Mouse (Mus musculus) natural killer cell, adult 2 months (primary cell): ENCODE measurements at regions not wholly inside any gene's neighbourhood (a gene's known extent, or its start where the extent isn't known, plus 50 kb on each side); places are given as distances from the start of the nearest gene placed in this dataset.
A peak's percentile ranks its signal among the peaks of the same experiment; 100 is the strongest.

Source experiments
- DNase-seq, 2 experiments: peaks; one replicate each; pipeline ENCODE4 v3.0.0; 2022; ENCODE audit warnings: low spot score in 2 of 2

DNA sequence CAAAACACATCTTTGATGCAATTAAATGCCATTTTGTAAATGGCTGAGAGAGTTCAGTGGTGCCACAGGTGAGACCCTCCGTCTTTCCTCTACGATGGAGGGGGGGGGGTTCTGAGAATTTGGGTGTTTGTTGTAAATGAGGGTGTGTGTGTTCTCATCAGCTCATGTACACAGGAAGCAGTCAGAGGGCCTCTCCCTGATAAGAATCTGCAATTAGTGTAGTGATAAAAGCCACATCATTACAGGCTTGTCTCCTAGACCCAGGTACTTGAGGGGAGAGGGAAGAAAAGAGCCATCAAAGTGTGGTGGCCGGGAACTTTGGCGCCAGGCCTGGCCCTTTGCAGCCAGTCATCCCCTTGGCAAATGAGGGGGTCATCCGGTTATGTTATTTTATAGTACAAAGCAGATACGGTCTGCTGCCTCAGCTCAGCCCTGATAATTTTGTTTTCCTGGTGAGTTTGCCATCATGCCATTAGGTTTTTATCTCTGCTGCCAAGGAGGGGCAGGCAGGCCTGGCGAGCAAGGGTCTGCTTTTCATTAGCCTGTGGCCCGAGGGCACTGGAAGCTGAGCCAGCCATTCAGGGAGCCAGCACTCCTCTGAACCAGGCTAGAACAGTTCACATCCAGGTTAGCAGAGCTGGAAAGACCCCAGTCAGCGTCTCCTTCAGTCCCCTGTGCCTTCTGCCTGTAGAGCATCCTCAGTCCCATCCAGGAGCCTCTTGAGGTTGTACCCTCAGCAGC, 59.7 kb downstream of the H2al1j start:
- DNase-seq, result no peak

DNA sequence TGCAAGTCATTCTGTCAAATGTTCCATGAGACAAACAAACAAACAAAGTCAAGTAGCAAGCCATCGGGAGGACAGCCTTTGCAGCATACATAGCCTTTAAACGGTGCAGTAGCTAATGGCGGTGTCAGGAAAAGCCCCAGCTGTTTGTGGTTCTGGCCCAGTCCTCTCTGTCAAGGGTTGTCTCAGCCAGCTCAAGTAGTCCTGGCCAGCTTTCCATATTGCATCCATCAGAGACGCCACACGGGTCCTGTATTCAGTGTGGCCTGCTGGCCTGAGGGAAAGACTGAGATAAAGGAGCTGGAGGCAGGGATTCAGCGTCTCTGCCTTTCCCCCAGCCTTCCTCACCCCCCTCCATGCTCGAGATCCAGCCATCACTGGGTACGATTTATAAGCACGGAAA, 61.2 kb downstream of the H2al1j start:
- DNase-seq, result no peak

- DNase-seq, result no peak
Observed at GRCm38 (mm10) chrX:11400406-11400805, 72.8 kb downstream of the H2al1j start.

DNA sequence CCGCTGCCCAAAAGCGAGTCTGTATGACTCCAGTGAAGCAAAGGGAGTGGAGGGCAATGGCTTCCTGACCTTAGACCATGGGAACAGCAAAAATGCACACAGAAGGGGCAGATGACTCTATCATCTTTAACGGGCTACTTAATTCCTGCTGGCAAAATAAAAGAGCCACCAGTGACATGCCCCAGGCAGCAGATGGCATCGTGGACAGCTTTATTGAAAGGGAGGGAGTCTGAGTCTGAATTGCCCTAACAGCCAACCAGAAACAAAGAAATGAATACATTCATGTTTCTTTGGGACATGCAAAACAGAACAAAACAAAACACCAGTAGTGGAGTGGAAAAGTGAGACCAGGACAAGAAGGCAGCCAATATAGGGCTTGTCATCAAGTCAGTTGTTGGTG, 76.7 kb downstream of the H2al1j start:
- no peak for DNase-seq

DNA sequence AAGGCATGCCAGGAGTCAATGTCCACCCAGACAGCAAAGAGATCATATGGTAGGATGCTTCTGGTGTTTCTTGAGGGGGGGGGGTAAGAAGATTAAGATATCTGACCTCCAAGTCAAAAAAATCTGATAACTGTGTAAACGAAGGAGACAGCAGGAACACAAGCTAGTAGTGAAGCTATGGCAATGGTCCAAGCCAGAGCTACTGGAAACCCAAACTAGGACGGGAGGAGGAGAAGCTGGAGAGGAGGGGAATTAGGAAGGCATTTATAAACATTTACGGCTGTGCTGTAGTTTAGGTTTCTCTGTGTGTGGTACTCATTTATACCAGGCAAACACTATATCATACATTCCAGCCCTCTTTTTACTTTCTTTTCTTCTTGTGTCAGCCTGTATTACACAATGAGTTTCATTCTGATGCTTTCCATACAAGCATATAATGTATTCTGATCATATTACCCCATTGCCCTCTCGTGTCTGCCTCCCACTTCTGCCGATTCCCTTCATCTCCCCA, 84.7 kb downstream of the H2al1j start:
- no peak for DNase-seq

GRCm38 (mm10) chrX:11415662-11416061, 88.0 kb downstream of the H2al1j start:
- DNase-seq, result no peak

DNA sequence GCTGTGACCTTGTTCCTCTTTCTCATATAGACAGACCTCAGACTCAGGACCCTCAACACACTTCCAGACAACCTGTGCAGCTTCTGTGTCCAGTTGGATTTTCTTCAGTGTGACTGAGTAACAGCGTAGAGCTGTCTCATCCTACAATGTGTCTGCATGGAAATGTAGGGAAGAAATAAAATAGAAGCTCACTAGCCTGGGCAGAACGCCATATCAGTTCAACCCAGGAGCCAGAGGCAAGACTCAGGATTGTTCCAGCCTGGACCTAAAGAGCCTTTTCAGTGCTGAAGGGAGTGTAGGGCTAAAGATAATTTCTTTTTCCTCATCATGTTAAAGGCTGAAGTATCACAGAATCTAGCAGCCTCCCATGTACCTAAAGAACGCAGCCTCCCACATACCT, 88.9 kb downstream of the H2al1j start:
- DNase-seq, result no peak

DNA sequence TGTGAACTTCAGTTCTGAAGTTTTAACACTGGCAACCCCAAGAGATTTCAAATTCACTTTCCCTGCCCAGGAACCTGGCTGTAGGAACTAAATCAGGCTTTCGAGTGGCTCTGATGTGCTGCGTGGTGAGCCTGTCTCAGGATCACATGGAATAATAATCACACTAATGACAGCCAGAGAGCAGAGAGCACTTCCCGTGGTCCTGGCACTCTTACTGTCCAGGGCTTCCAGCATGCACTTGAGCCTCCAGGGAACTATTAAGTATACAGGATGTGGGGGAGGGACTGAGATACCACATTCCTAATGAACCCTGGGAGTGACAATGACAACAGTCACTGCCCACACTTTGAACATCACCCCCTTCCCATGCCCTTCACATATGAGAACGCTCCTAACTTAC, 90.2 kb downstream of the H2al1j start:
- DNase-seq, result no peak

DNA sequence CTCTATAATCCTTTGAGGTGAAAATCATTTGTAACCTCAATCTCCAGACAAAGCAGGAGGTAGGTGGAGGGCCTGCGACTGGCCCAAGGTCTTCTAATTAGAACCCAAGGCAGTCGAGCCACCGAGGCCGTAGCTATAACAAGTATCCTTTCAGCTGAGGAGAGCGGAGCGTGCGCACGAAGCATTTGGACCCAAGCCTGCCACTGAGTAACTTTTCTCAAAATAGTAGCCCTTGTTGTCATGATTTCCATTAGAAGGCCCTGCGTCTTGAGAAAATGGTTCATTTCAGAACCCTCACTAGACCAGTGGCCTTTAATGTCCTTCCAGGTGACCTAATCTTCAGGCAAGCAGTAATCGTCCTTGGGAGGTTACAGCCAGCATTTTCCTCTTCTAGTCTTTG, 90.6 kb downstream of the H2al1j start:
- DNase-seq, result no peak

DNA sequence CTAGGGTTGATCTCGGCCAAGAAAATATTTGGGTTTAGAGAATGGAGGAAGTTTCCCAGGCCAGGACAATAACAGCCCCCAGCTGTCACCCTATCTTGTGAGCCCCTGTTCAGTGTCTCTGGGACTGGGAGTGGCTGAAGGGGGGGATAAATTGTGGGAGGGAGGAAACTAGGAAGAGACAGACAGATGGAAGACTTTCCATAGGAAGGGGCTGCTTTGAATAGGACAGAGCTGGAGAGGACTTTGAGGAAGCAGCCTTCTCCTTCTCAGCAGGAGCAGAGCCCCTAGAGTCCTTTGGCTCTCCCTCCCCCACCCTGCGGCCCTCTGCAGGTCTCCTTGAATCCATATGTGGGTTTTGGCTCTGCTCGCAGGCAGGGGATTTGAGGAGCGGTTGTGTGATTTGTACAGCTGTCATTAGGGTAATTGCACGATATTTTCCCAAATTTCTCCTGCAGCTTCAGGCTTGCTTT, 91.6 kb downstream of the H2al1j start:
- no peak for DNase-seq

- DNase-seq, result no peak
Observed at GRCm38 (mm10) chrX:11432403-11433004, 104.9 kb downstream of the H2al1j start.

DNA sequence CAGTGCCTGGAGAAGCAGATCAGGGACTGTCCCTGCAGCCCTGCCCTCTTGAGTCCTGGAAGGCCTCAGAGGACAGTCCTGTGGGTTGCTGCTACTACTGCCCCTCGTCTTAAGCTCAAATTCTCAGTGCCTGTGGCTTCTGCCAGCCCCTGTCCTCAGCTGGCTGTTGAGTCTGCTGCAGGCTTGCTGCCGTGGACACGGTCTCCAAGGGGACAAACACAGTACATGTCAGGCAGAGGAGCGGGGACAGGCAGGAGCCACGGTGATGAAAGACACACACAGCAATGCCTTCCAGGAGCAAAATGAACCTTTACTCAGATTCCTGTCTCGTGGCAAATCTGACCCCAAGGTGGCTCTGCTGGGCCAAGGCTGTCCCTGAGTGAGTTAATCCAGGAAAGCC, 107.7 kb downstream of the H2al1j start:
- no peak for DNase-seq

DNA sequence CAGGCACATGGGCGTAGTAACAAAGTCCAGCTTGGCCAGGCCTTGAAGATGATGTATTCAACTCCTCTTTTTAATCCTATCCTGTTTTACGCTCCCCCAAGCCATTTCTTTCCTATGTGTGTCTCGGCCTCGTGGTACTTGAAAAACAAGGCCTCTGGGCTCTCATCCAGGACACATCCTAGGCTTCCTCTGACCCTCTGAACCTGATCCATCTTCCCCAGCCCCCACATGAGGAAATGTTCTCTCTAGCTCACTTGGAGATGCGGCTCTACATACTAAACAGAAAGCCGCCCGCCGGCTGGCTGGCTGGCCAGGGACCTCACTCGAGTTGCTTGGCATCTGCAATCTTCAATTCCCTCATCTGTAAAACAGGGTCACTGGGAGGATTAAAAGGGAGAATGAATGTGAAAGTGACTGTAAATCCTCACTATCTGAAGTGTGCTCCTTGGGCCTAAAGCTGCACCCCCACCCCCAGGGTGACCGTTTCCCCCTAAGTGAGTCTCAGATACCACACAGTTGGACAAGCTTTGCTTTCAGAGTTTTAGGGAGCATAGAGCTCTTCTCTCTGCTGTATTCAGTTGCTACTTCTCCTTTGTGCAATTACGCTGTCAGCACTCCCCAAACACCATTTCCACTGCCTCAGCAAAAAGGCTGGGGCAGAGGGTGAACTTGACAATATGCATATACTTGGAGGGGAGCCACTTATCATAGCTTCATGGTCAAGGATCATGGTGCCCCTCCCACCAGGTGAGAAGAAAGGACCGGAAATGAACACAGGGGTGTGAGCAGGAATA, 109.7 kb downstream of the H2al1j start:
- DNase-seq, result no peak

- peak in 1 of 2 experiments; percentile 0 for DNase-seq
Observed at GRCm38 (mm10) chrX:11443543-11443942, 115.9 kb downstream of the H2al1j start.

DNA sequence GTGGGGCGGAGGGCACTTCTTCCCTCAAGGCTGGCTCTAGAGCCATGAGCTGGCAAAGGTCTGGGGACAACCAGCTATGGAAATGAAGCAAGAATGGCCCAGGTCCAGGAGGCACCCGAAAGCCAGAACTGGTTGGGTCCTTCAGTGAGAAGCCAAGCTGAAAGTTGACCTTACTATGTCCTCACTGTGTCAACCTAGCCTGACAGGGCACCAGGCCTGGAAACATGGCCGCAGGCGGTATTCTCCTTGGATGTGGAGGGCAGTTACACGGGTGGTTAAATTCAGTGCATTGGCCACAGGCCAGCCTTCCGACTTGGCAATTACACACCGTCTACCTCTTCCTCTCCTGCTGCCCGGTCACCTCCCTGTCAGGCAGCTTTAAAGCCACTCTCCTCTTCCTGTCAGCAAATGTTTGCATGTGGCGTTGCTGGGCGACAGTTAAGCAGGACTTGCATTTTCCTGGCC, 116.7 kb downstream of the H2al1j start:
- DNase-seq, result no peak

DNA sequence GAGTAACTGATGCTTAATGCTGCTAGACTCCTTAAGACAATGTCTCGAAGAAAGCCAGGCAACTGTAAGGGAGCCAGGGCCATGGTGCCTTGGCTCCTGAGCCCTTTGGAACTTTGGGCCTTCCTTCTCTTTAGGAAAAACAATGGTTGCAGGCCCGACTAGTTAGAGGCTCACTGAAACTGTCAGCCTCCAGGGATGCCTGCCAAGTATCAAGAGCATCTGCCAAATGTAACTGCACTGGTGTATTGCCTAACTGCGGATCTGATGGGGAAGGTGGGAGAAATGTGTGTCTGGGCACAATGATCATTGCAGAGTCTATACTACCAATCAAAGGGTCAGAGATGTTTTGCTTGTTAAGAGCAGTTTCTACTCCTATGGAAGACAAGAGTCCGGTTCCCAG, 121.1 kb downstream of the H2al1j start:
- no peak for DNase-seq

DNA sequence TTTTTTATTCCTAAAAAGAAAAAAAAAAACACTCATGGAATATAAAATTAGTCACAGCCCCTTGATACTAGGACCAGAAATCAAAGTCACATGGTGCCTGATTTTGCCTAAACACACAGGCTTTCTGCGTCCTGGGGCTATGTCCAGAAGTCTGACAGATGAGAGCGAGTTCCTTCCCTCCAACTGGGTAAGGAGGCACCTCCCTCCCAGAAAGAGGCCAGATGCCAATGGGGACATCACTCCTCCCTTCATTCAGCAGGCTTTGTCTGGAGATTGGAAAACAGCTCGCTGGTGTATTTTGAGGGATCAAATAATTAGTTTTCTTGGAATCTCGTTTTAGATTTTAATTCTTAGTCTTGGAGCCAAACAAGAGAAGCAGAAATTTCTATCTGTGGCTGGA, 130.9 kb downstream of the H2al1j start:
- DNase-seq, result no peak

GRCm38 (mm10) chrX:11463955-11464511, 136.4 kb downstream of the H2al1j start:
- no peak for DNase-seq

DNA sequence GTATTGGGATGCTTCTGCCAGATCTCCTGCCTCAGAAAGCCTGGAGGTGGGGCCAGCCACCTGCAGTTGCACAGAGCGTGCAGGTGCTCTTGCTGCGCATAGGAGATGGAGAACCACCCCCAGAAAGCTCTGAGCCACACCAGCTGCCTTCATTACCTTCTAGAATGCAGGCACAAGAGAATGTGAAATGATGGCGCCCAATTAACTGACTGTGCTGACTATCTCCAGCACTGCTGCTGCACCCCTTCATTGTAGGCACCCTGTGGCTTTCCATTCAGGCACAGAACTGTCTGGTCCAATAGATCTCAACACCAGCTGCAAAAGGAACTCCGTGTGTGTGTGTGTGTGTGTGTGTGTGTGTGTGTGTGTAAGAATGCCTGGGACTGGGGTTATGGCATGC, 138.6 kb downstream of the H2al1j start:
- no peak for DNase-seq

DNA sequence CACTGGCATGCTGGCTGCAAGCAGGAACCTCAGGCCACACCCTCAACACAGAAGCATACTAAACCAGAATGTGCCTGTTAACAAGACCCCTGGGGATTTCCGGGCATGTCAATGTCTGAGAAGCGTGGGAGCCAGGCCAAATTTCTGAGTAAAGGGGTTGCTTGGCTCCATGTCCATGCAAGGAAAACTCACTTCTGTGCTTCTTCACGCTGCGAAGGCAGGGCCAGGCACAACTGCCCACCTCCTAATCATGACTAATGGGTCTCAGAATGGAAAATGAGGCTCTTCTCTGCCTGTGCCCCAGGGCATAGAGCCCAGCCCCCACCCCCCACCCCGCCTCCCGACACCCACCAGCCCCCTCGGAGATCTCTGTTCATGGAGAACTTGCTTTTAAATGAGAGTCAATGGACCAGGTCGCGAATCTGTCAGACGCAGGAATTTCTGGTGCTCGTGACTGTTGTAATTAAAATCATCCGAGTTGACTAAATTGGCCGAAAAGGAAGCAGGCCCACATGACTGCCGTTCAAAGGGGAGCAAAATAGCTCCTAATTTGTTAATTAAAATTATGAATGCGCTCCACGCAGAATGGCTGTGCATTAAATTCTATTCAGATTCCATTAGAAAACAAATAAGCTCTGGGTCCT, 152.2 kb downstream of the H2al1j start:
- DNase-seq, result no peak

GRCm38 (mm10) chrX:11482141-11482540, 154.5 kb downstream of the H2al1j start:
- DNase-seq, result no peak

GRCm38 (mm10) chrX:11486588-11486987, 159.0 kb downstream of the H2al1j start:
- DNase-seq, result no peak
